Mouse (Mus musculus) c-Kit-positive CD71-positive TER-119-negative erythroid progenitor cells, embryonic 14.5 days (primary cell): ENCODE measurements at regions not wholly inside any gene's neighbourhood (a gene's known extent, or its start where the extent isn't known, plus 50 kb on each side); places are given as distances from the start of the nearest gene placed in this dataset.

Experiments
- DNase-seq: peaks from one replicate; pipeline ENCODE4 v3.0.0-alpha.2; 2013; ENCODE audit warnings: low read depth

DNA sequence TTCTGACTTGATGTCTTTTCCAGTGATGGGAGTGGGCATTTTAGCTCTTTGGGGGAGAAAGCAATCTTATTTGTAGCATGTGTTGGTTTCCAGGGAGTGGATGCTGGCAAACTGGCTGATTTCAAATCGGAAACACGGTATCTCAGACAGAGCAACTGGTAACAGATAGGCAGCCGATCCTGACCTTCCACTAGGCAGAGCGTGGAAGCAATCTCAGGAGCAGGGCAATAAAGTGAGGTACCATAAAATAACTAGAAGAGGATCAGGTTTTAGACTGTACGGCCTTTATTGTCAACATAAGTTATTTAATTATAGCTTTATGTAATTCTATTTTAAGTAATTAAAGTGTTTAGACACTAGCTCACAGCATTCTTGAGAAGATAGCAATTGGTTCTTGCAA is 390.0 kb downstream of the Plk2 start:
- DNase-seq = no peak

DNA sequence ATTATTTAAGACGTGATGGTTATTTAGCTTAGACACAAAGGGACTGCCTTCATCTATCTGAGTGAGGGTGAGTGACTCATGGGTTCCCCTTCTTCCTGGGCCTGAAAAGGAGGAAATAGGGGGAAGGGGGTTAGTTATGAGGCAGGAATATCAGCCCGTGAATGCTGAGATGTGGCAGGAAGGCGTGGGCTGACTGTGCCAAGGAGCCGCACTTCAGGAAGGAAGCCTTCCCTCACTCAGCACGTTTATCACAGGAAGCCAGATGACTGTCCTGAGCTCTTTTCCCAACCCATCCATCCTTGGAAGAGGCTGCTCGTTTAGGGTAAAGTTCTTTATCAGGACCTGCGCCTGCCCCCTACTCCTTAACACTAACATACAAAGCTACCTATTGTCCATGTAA is 403.5 kb downstream of the Plk2 start:
- DNase-seq = no peak

DNA sequence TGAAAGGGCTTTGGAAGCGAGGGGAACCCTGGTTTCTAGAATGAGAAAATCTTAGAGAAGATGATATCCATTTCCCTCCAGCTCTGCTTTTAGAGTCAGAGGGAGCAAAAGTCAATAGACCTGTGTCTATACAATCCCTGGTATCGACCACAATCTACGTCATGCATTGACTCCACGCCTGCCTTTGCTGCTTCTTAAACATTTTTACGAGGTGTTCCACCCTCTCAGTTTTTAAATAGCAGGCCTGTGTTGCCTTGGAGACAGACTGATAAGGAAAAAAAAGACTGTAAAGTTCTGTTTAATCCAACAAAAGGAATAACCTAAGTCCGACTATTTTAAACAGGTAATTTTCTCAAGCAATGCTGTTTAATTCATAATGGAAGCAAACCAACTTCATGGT is 408.0 kb downstream of the Plk2 start:
- no peak for DNase-seq

DNA sequence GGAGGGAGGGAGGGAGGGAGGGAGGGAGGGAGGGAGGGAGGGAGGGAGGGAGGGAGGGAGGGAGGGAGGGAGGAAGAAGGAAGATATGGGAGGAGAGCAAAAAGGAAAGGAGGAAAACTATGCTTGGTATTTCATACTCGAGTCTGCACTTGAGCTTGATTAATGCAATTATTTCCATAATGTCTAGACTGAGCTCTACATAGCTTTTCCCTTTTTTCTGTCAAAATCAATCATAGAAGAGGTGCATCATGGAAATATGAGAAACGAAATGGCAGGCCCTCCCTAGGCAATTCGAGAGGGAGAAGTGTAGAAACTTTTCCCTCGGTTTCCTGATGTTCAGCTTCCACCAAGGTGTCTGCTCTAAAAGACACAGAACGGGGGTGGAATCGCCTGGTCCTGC is 417.6 kb downstream of the Plk2 start:
- no peak for DNase-seq

DNA sequence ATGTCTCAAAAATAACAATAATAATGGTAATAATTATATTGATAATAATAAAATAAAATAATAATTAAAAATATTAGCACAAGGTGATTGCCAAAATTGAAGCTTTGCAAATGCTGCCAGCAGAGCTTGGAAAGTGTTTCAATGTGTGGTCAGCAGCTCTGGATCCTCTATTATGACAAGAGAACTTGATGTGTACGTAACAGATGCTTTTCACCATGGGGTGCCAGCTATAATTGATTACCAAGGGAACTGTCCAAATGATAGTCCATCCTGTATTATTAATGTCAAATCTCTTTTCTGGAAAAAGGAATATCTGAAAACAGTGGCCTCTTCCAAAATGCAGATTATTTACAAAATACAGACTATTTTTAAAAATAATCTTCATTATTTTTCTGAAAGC is 419.2 kb downstream of the Plk2 start:
- DNase-seq = no peak

DNA sequence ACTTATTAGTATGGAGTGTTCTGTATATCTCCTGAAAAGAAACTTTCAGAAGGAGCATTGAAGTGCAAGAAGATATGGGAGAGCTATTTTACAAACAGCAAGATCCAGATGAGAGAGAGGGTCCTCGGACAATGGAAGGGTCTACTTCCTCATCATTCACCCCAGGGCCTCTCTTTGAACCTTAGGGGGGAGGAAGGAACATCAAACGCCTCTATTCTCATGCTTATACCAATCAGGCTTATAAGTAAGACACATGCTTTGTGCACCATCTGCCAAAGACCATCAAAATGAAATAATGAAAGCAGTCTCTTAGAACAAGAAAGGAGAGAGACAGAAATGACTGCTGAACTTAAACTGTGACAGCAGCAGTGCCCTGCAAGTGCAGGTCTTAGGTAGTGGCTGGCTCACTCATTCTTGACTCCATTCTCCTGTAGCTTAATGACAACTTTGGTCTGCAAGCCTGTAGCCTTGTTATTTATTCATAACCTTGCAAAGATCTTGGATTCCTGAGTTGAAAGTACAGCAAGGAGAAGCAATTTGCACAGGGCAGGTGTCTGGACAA is 424.5 kb downstream of the Plk2 start:
- DNase-seq = no peak

DNA sequence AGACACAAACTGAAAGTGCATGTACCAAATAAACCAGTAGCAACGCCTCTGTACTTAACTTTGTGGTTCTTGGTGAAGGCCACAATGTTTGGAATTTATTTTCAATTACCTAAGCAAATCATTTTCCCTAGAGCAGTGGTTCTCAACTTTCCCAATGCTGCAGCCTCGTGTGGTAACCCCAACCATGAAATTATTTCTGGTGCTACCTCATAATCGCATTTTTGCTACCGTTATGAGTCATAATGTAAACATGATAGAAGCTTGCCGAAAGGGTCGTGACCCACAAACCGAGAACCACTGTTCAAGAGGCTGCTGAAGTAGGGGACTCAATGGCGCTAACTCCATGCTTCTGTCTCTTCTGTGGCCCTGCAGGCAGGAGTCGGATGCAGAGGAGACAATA is 429.9 kb upstream of the Actbl2 start:
- no peak for DNase-seq

DNA sequence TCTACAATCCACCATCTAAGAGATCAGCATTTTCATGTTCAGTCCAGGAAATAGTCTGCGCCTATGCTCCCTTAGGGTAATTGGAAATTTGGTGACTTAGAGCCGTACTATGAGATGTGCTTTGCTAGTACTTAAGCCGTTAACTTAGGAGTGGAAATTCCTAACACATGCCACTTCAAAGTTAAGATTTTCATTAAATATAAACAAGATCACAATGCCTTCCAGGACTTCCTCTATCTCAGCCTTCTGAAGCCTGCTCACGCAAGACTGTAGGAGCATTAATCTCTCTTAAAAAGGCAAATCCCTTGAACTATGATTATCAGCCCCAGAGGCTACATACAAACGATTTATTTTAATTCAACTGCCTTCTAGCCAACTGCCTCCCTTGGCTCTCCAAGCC is 422.4 kb upstream of the Actbl2 start:
- no peak for DNase-seq

DNA sequence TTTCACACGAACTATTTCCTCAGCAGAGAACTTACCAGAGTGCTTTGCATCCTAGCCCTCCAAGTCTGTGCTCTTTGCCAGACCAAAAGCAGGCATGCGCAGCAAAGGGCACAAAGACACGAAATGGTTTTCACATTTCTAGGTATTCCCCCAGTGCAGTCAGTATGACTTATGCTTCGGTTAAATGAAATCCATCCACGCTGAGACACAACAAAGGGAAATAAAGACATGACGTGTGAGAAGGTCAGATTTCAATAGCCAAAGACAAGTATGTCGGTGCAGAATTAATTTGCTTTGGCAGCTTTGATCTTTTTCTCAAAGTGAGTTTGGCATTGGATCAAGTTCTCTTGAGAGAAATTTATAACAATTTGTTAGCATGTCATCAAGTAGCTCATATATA is 417.9 kb upstream of the Actbl2 start:
- DNase-seq = no peak

DNA sequence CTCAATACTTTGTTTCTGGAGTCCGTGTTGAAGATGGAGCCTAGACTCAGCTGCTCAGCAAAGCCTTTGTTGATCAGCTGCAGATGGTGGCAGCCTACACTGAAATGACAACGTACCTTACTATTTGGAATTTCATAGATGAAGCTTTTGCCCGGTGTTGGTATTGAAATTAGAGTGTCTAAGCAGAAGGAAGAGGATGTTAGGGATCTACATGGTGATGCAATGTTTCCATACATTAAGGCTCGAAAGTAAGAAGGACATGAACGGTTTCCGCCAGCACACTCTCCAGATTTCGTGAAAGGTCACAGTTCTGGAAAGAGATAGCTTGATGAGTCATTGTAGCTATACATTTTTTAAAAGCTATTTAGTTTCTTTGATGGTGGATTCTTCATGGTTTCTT is 412.9 kb upstream of the Actbl2 start:
- DNase-seq = no peak

DNA sequence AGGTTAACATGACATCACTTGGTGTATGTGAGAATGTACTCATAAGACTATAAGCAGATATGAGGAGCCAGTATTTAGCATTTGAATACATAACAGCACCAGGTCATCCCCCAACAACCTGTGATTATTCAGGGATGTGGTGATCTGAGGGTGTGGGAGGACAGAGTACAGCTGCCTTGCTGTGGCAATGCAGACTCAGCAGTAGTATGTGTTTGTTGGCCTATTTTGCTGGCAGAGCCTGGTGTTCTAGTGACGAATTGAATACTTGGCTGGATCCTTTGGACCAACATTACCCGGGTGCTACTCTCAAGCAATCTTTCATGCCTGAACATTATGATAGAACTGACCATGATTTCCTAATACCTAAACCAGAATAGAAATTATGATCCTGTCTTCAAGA is 409.1 kb upstream of the Actbl2 start:
- DNase-seq = no peak

DNA sequence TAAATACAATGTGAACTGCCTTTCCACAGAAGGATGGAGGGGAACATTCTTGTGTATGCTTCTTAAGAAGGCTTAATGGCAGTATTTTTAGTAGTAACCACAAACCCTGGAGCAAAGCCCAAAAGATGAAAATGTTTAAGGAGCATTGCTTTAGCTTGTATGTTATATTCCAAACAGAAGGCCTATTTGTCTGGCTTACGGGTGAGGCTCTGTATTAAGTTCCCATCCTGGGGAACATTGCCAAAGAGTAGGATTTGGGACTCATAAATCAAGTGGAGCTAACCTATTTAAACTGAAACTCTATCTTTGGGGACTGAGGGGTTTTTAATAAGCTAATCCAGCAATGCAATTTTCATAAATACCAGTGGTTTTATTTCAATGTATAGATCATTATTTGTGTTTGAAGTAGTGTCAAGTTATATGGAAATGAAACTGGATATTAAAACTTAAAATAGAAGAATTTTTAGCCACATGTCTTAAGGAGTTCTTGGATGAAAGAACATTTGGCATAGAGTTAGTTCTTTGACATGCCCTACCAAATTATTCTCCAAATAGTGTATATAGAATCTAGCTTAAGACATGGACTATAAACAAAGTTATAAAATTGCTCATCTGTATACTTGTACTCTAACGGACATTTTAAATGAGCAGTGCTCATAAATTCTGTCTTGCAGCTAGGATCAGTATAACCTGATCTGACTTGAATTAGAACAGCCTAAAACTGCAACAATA is 401.7 kb upstream of the Actbl2 start:
- no peak for DNase-seq

DNA sequence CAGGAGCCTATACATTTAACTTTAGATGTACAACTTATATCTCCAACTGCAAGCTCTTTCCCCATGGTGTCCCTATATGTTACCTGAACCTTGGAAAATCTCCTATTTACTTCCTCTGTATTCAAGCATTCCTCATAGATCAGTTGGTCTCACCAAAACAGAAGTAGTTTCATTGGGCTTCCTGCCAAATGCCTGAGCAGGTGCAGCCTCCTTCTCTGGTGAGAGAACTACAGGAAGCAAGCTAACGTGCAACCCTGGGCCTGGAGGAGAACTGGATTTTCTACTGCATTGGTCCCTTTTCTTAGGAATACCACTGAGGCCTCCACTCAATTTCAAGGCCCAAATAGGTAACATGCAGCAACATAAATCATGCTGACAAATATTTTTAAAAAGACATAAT is 400.6 kb upstream of the Actbl2 start:
- DNase-seq = no peak

DNA sequence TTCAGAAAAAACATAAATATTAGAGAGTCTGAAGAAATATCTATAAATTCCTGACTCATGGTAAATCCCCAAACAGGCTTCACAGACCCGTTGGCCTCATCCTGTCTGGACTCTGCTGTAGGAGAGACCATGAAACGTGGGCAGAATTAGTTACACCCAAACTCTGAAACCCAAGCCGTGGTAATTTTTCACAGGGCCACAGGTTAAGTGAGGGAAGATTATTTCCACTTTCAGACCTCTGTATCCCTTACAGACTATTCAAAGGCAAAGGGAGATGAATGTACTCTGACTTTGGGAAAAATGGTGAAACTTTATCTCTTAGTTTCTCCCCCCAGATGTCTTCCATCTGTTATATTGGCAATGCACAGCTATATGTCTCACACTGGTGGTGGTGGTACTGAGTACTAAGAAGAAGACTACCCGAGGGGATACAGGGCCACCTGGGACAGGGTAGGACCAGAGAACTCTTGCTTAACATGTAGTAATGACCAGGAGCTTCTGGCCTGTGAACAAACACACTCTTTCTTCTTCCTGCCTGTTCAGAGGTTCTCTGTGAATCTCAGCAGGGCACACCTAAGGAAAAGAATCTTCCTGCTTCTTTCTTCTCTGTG is 388.8 kb upstream of the Actbl2 start:
- no peak for DNase-seq

DNA sequence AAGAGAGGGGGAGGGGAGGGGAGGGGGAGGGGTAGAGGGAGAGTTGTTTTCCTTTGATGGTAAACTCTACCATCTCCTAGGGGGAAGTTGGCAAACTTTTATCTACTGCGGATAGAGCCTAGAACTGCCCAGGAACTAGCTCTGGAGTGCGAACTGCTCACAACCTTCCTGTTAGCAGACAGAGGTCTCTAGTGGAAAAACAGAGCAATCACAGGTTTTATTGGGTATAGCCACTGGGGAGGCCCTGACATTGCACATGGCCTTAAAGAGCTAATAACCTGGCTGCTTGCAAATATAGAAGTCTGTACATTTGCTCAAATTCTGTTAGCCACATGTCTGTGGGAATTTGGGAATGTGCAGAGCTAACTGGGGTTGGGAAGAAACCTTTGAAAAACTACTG is 388.1 kb upstream of the Actbl2 start:
- no peak for DNase-seq

DNA sequence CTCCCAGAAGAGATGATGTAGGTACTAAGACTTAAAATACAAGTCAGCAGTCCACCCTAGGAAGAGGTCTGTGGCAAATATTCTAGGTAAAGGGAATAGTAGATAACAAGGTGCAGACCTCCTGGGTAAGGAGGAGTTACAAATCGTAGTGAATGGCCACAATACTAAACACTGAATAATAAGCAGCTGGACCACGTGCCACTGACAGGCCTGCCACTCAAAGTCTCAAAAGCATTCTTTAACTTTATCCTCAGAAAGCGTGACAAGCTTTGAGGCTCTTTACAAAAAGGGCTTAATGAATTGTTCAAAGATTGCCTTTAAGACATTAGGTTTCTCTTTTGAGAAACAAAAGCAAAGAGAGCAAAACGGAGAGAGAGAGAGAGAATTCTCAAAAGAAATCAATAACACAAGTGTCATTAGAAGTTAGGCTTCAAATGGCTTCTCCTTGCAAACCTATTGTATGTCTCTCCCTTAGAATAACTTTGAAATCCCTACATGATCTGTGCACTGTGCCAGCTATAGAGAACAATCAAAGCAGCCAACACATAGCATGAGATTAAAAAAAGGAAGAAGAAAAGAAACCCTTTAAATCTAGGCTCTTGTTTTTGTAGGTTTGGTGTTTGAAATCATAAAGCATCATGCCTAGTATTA is 383.6 kb upstream of the Actbl2 start:
- no peak for DNase-seq

DNA sequence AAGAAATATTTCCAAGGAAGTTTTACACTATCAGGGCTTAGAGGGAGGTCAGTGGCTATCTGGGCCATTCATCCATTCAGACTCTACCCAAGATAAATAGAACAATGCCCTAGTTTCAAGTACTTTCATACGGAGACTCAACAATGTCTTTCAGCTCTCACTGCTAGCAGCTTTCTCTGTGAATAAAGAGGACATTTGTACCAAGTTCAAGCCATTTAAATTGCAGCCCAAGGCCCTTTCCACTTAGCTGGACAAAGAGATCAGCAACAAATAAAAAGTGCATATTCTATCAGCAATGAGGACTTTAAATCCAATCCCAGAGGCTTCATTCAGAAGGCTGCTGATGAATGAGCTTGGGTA is 383.1 kb upstream of the Actbl2 start:
- no peak for DNase-seq

DNA sequence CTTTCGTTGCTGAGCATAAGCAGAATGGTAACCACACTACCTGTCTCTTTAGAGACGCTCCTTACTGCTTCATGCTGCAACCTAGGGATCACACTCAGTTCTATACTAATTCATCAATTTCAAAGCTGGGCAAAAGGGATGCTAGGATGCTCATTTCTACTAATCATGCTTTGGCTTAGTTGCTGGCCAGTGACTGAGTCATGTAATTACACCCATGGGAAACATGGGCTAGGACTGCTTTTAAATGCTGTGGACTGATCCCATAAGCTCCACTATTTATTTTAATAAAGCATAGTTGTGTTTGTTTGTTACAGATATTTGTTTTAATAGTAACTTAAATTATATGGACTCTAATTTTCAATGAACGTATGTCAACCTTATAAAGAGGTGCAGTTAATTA is 373.2 kb upstream of the Actbl2 start:
- DNase-seq = no peak

DNA sequence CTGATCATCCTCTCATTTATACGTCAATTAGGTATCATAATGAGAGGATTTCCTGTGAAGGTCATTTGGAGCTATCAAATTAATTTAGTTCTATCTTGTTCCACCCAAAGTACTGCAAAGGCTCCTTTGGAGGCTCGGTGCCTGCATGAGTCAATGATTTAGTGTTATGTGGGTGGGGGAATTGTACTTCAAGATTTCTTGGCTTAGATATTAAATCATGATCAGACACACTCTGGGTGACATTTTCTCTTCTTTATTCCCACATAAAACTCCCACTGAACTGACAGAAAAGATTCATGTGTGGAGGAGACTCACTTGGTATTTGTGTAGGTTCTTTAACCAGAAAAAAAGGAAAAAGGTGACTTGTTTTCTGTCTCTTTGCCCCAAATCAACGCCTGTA is 372.6 kb upstream of the Actbl2 start:
- DNase-seq = no peak

DNA sequence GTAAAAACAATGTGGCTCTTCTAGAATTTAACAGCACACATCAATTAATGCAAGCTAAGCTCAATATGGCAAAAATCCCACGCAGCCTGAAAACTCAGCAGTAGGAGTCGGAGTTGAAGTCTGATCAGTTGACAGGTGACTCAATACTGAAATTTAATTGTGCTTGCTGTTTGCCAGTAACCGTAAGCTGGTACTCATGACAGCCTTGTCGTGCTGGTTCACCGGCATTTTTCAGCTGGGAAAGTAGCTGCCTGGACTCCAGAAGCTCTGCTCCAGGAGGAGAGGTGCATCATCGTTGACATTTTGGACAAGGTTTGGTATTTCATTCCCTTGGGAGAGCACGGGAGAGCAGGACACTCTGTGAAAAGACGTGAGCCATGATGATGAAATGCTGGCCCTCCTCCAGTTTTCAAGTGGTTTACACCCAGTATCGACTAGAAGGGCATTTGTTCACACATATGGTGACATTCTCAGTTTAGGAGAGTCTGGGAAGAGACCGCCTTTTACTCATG is 372.1 kb upstream of the Actbl2 start:
- DNase-seq = no peak

DNA sequence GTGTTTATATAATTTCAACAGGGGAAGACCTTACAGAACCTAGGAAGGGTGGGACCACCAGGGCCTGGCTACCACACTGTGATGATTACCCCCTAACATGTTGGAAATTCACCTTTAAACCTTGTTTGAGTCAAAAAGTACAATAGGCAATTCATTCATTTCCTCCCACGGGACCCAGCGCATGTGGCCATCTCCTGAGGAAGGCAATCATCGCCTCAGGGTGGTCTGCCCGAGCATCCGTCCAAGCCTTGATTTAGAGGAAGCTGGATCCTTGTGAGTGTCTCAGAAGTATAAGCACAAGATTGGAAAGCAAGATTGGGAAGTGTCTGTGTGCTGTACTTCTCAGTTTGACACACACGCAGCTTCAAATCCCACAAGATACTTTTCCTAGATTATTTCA is 360.9 kb upstream of the Actbl2 start:
- no peak for DNase-seq

DNA sequence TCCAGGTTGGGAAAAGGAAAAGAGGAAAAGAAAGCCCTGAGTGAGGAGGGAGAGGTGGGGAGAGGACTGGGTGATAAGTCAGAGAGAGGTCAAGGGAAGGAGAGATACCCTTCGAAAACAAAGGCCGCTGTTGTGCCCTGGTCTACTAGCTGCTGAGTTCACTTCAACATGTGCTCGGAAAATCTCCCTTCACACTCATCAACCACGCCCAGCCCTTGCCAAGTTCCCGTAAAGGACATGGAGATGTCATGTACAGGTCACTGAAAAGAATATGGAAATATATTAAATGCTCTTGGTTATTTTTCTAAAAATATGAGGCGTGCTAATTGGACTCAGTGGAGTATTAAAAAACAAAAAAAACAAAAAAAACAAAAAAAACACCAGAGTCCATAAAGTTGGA is 359.5 kb upstream of the Actbl2 start:
- DNase-seq = no peak

DNA sequence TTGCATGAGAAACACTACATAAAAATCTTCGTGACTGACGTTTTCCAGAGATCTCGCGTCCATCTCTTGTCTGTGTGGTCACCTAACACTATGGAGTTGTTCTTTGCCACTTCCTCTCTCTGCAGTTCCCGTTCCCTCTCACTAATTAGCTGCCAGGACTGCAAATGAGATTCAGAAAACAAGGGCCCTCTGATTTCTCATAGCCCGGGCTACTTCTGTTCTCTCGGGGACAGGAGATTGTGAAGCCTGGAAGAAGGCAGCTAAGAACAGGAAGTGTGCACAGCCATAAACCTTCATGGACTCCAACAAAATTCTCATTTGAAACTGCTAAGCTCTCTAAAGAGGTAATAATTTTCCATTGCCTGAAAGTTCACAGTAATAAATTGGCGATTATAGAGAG is 358.9 kb upstream of the Actbl2 start:
- DNase-seq = no peak
